Mouse (Mus musculus): ENCODE results near the gene Nt5c2.

DNA sequence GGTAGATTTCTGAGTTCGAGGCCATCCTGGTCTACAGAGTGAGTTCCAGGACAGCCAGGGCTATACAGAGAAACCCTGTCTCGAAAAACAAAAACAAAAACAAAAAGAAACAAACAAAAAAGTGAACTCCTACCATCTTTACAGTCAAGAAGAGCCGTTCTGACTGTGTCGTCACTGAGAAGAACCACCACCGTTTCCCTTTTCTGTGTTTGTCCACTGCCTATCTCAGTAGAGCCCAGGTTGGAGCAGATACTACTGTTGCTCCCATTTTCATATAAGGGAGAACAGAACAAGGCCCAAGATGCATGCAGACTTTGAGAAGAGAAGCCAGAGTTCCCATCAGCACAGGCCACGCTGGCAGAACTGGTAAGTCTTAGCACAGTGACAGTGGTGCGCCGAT, 124.3 kb downstream of the Nt5c2 start:
- TF ChIP-seq POLR2A (IDR thresholded peaks at IDR 0.05; ENCODE audit: insufficient read depth, low read length) (no peak), EP300 (IDR thresholded peaks at IDR 0.05; ENCODE audit: insufficient read depth, low read depth, low read length) (no peak)

All from ES-Bruce4 (cell line).